Mouse (Mus musculus) heart, embryonic 14.5 days (tissue): ENCODE measurements around the gene Flii. TPM values are rescaled to one million over a fixed set of nuclear protein-coding genes. Genes with fewer than 3 reads are reported as not detected.

Experiments used
- ATAC-seq: fragments of 200-750 bp; cut with Nextera tagmentation; 2 replicates; pipeline ENCODE4 v1.8.0; 2017; ENCODE audit warnings: low read depth, moderate TSS enrichment; ENCODE audit not compliant: insufficient number of reproducible peaks, insufficient read depth, low FRiP score
- H3K27ac ChIP-seq, 2 experiments: fragments of 200-500 bp in 1 of 2; fragments of 300-500 bp in 1 of 2; sonication (generic) in 1 of 2; replicated peaks in 1 of 2; 2 replicates each; pipeline ENCODE4 v1.5.1; 2012 to 2014; ENCODE audit warnings: low read depth in 2 of 2, low read length in 2 of 2, control low read depth in 1 of 2, mild to moderate bottlenecking in 1 of 2, mixed read lengths in 1 of 2; ENCODE audit not compliant: control insufficient read depth in 1 of 2, insufficient read depth in 1 of 2
- H3K27me3 ChIP-seq: fragments of 300-500 bp; sonication (generic); 2 replicates; pipeline ENCODE4 v1.6.1; 2014; ENCODE audit warnings: mild to moderate bottlenecking, low read length, control low read depth; ENCODE audit not compliant: control insufficient read depth, insufficient read depth
- H3K36me3 ChIP-seq: fragments of 300-500 bp; sonication (generic); 2 replicates; pipeline ENCODE4 v1.6.1; 2014; ENCODE audit warnings: mild to moderate bottlenecking, control low read depth, low read length, mixed read lengths; ENCODE audit not compliant: control insufficient read depth, insufficient read depth
- H3K4me1 ChIP-seq, 2 experiments: fragments of 200-500 bp in 1 of 2; fragments of 300-500 bp in 1 of 2; sonication (generic) in 1 of 2; 2 replicates each; pipeline ENCODE4 v1.6.1; 2012 to 2014; ENCODE audit warnings: low read length in 2 of 2, control low read depth in 1 of 2, mixed read lengths in 1 of 2; ENCODE audit not compliant: control insufficient read depth in 2 of 2, insufficient read depth in 2 of 2
- H3K4me2 ChIP-seq: fragments of 300-500 bp; sonication (generic); 2 replicates; pipeline ENCODE4 v1.6.1; 2014; ENCODE audit warnings: mild to moderate bottlenecking, low read length
- H3K4me3 ChIP-seq, 2 experiments: fragments of 200-500 bp in 1 of 2; fragments of 300-500 bp in 1 of 2; sonication (generic) in 1 of 2; 2 replicates each; pipeline ENCODE4 v1.5.1; 2012 to 2014; ENCODE audit warnings: low read length in 2 of 2, mild to moderate bottlenecking in 2 of 2, control low read depth in 1 of 2, low read depth in 1 of 2, moderate library complexity in 1 of 2; ENCODE audit not compliant: control insufficient read depth in 1 of 2, insufficient read depth in 1 of 2
- H3K9ac ChIP-seq: fragments of 300-500 bp; sonication (generic); 2 replicates; pipeline ENCODE4 v1.6.1; 2014; ENCODE audit warnings: mild to moderate bottlenecking, low read length
- H3K9me3 ChIP-seq: fragments of 300-500 bp; sonication (generic); 2 replicates; pipeline ENCODE4 v1.6.1; 2016; ENCODE audit warnings: low read length, control low read depth; ENCODE audit not compliant: control insufficient read depth
- WGBS: fragments of 180-500 bp; shearing (Covaris S2); extraction: QIAGEN DNeasy Blood & Tissue Kit; methylation state at CpG from one replicate; pipeline ENCODE4 v1.1.7; 2014; 5-methylcytosine and 5-hydroxymethylcytosine counted together
- polyA plus RNA-seq: library from polyadenylated mRNA; unstranded; fragments of >200 nt; fragmentation: Nextera tagmentation; extraction: Ambion mirVana; gene quantifications from 2 replicates; pipeline ENCODE4 v1.2.1, GENCODE M21; 2014

Gene Flii
- 74.7 and 80.1 TPM in 2 replicates for polyA plus RNA-seq

DNA sequence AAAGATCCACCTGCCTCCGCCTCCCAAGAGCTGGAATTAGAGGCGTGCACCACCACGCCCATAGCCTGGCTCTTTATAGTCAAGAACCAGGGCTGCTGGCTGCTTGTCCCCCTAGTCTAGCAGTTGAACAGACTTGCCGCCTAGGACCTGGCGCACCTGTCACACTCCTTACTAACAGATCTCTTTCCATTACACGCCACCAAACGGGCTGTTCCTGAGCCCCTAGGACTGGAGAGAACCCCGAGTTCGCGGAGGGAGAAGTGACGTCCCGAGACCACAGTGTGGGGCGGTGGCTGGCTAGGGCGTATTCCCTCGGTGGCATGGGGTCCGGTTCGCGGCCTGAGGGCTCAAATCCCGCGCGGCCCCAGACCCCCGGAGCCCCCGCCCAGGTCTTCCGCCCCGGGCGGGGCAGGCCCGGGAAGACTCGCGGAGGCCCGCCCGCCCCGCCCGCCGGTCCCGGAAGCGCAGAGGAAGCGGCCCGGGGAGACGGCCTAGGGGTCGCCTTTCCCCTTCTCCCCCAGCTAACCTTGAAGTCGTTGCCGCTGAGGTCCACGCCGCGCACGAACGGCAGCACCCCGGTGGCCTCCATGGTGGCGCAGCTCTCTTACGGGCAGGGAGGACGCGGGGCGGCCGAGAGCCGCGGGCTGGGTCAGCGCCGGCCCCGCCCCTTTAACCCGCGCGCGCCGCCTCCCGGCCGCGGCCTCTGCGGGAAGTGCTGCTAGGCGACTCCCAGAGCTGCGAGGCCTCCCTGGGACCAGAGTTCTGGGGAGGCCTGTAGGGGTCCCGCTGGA, at the start of gene Flii:
Gene Flii, minus strand, starts transcription at position 663 of the 791 bp plus-strand sequence.
- Histone ChIP-seq H3K36me3 (peaks cover 52% of the 10 kb centered on the region), H3K9me3 (no peaks in the 10 kb centered on the region)
- WGBS, result under 1% methylated on average over 61 of the region's 71 CpGs

DNA sequence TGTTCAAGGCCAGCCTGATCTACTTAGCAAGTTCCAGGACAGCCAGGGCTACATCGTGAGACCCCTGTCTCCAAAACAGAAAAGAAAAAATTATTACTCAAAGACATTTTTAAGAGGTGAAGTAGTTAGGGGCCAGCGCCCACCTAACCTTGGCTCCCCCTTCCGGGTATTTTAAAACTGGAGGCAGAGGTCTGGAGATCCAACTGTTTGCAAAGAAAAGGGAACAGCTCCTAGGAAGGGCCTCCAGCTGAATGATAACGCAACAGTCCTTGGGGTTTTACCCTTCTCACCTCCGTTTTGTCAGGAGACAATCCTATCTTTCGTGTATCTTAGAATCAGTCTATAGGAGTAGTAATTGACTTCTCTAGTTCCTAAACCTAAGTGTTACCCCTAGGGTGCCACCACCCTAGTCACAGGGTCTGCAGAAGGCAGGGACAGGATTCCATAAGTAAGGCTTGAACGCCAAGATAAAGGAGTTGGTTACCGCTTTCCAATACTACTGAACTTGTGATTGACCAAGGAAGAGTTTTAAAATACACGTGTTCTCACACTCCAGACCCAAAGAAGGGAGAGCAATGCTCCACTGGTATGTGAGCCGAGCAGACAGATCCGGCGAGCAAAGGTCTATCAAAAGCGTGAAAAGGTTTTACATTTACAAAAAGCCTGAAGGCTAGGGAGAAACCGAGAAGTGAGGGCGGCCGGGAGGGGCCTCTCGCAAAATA, 49.2 kb upstream of the Flii start:
- 4% methylated on average over 17 of the region's 17 CpGs for WGBS
- H3K27ac ChIP-seq, result peak overlapping the region; percentile 55 to 64
- ATAC-seq, result no peak
- H3K36me3 ChIP-seq, result peaks cover 27% of the 10 kb centered on the region
- H3K9me3 ChIP-seq, result no peaks in the 10 kb centered on the region
- peak overlapping the region; percentile 82 for H3K9ac ChIP-seq
- H3K4me2 ChIP-seq, result peak overlapping the region; percentile 94
- no peaks in the 10 kb centered on the region for H3K27me3 ChIP-seq
- peak overlapping the region; percentile 67 to 88 for H3K4me3 ChIP-seq
- H3K4me1 ChIP-seq, result peaks cover 26 to 50% of the 10 kb centered on the region in 2 experiments

More for the DNA sequence above, at the start of gene Flii:
- H3K9ac ChIP-seq, result peak within 1 kb of the TSS; percentile 94
- no peaks in the 10 kb centered on the region for H3K27me3 ChIP-seq
- H3K27ac ChIP-seq, result peak within 1 kb of the TSS; percentile 84 to 91
- H3K4me2 ChIP-seq, result peak within 1 kb of the TSS; percentile 80
- peak; percentile 75; the same call in 1 of the 2 replicates for ATAC-seq
- peaks cover 13 to 25% of the 10 kb centered on the region in 2 experiments for H3K4me1 ChIP-seq
- H3K4me3 ChIP-seq, result peak within 1 kb of the TSS; percentile 83 to 89

DNA sequence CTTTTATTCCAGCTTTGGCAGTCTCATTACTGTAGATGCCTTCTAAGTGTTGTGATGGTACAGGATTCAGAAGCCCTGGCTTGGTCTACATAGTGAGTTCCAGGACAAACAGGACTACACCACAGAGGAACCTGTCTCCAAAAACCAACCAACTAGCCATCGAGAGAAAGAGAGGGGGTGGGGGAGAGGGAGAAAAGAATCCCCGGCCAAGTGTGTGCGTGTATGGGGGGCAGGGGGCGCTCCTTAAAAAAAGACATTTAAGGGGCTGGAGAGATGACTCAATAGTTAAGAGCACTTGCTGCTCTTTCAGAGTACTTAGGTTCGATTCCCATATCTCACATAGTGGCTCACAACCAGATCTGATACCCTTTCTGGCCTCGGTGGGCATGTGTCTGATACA, 48.5 kb upstream of the Flii start:
- Histone ChIP-seq H3K9me3 (no peaks in the 10 kb centered on the region), H3K27me3 (no peaks in the 10 kb centered on the region), H3K4me2 (peak overlapping the region; percentile 94), H3K27ac (no peak overlapping the region), H3K4me3 (peak overlapping the region in 1 of 2 experiments; percentile 67; a peak in 3 of 4 replicates), H3K9ac (peak overlapping the region; percentile 82), H3K36me3 (peaks cover 20% of the 10 kb centered on the region), H3K4me1 (peaks cover 23 to 43% of the 10 kb centered on the region in 2 experiments)
- WGBS, result 38% methylated on average over 6 of the region's 6 CpGs
- ATAC-seq, result no peak

DNA sequence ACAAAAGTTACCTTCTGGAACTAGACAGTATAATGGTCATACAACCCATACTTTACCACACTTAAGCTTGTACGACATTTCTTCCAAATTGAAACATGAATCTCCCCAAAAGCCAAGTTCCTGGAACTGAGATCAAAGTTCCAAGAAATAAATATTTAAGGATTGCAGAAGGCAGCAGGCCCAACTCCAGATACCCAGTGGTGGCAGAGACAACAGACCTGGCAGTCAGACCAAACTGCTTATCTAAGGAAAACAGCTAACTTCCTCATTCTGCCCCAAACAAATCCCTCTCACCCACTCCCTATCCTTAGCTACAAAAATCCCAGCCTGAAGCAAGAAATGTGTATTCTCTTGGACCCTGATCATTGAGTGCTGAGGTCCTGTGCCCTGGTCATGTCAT, 47.8 kb upstream of the Flii start:
- no peak overlapping the region for H3K27ac ChIP-seq
- no peak for ATAC-seq
- 60% methylated on average over 1 of the region's 1 CpGs for WGBS
- no peak overlapping the region for H3K9ac ChIP-seq
- H3K36me3 ChIP-seq, result peaks cover 13% of the 10 kb centered on the region
- H3K4me1 ChIP-seq, result peaks cover 17 to 36% of the 10 kb centered on the region in 2 experiments
- H3K27me3 ChIP-seq, result no peaks in the 10 kb centered on the region
- peak overlapping the region; percentile 94 for H3K4me2 ChIP-seq
- H3K9me3 ChIP-seq, result no peaks in the 10 kb centered on the region
- H3K4me3 ChIP-seq, result no peak overlapping the region

- ATAC-seq, result no peak
- no peak overlapping the region for H3K9ac ChIP-seq
- H3K4me1 ChIP-seq, result peaks cover 11 to 30% of the 10 kb centered on the region in 2 experiments; a peak in 3 of 4 replicates
- H3K36me3 ChIP-seq, result peaks cover 7% of the 10 kb centered on the region
- H3K4me3 ChIP-seq, result no peak overlapping the region
- 83% methylated on average over 3 of the region's 3 CpGs for WGBS
- H3K9me3 ChIP-seq, result no peaks in the 10 kb centered on the region
- no peak overlapping the region for H3K27ac ChIP-seq
- H3K4me2 ChIP-seq, result no peak overlapping the region
- H3K27me3 ChIP-seq, result no peaks in the 10 kb centered on the region
Observed at GRCm38 (mm10) chr11:60774158-60774689, 47.2 kb upstream of the Flii start.

- WGBS, result 89% methylated on average over 4 of the region's 4 CpGs
- ATAC-seq, result no peak
- no peaks in the 10 kb centered on the region for H3K9me3 ChIP-seq
Observed at GRCm38 (mm10) chr11:60772161-60772560, 45.1 kb upstream of the Flii start.

DNA sequence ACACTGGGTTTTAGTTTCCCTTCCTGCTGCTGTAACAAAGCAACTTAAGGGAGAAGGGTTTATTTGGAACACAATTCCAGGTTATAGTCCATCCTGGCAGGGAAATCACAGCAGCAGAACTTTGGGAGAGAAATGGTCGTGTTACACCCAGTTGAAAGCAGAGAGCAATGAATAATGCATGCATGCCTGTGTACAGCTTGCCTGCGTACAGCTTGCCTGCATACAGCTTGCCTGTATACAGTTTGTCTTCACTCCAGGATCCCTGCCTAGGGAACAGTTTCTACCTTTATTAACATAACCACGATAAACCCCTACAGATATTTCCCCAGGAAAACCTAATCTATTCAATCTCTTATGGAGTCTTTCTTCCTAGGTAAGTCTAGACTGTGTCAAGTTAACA, 43.7 kb upstream of the Flii start:
- H3K27me3 ChIP-seq, result no peaks in the 10 kb centered on the region
- no peak overlapping the region for H3K4me2 ChIP-seq
- no peak overlapping the region for H3K4me3 ChIP-seq
- H3K4me1 ChIP-seq, result peaks cover 0 to 11% of the 10 kb centered on the region in 2 experiments; a peak in 2 of 4 replicates
- no peak overlapping the region for H3K9ac ChIP-seq
- no peaks in the 10 kb centered on the region for H3K9me3 ChIP-seq
- H3K36me3 ChIP-seq, result no peaks in the 10 kb centered on the region
- ATAC-seq, result no peak
- WGBS, result 86% methylated on average over 3 of the region's 3 CpGs
- H3K27ac ChIP-seq, result no peak overlapping the region

More at GRCm38 (mm10) chr11:60772161-60772560, 45.1 kb upstream of the Flii start:
- H3K27me3 ChIP-seq, result no peaks in the 10 kb centered on the region
- no peak overlapping the region for H3K27ac ChIP-seq
- H3K9ac ChIP-seq, result no peak overlapping the region
- no peaks in the 10 kb centered on the region for H3K36me3 ChIP-seq
- peaks cover 3 to 16% of the 10 kb centered on the region in 2 experiments; a peak in 3 of 4 replicates for H3K4me1 ChIP-seq
- H3K4me2 ChIP-seq, result no peak overlapping the region
- H3K4me3 ChIP-seq, result no peak overlapping the region
